Mouse (Mus musculus): ENCODE data around the gene Stx11.
"Not testable (repeated sequence)": the region's sequence is repeated elsewhere in the genome, so short reads cannot be mapped to it uniquely, and the experiment has no call there.

Gene Stx11

GRCm38 (mm10) chr10:12961546-12961945, 2.6 kb downstream of the Stx11 start:
- DNase-seq (ENCODE audit: low spot score in 2 of 2): no peak

- DNase-seq (ENCODE audit: low spot score in 2 of 2): no peak
Measured at GRCm38 (mm10) chr10:12957271-12957670, 6.8 kb downstream of the Stx11 start.

- DNase-seq (ENCODE audit: low spot score in 2 of 2): no peak
Measured at GRCm38 (mm10) chr10:12955831-12956230, 8.3 kb downstream of the Stx11 start.

GRCm38 (mm10) chr10:12951358-12951757, 12.7 kb downstream of the Stx11 start:
- DNase-seq (ENCODE audit: low spot score in 2 of 2): not testable (repeated sequence)

GRCm38 (mm10) chr10:12949299-12949698, 14.8 kb downstream of the Stx11 start:
- peak; percentile 25 to 38 for DNase-seq (ENCODE audit: low spot score in 2 of 2)

- DNase-seq (ENCODE audit: low spot score in 2 of 2): no peak
Measured at GRCm38 (mm10) chr10:12947606-12948005, 16.5 kb downstream of the Stx11 start.

GRCm38 (mm10) chr10:12941018-12941761, 22.9 kb downstream of the Stx11 start:
- no peak for DNase-seq (ENCODE audit: low spot score in 2 of 2)

GRCm38 (mm10) chr10:12938763-12939162, 25.3 kb downstream of the Stx11 start:
- DNase-seq (ENCODE audit: low spot score in 2 of 2): no peak

- no peak for DNase-seq (ENCODE audit: low spot score in 2 of 2)
Measured at GRCm38 (mm10) chr10:12936079-12936478, 28.0 kb downstream of the Stx11 start.

GRCm38 (mm10) chr10:12935575-12935974, 28.5 kb downstream of the Stx11 start:
- DNase-seq (ENCODE audit: low spot score in 2 of 2): no peak

- no peak for DNase-seq (ENCODE audit: low spot score in 2 of 2)
Measured at GRCm38 (mm10) chr10:12931492-12932400, 32.4 kb downstream of the Stx11 start.

- no peak for DNase-seq (ENCODE audit: low spot score in 2 of 2)
Measured at GRCm38 (mm10) chr10:12930351-12930905, 33.7 kb downstream of the Stx11 start.

- no peak for DNase-seq (ENCODE audit: low spot score in 2 of 2)
Measured at GRCm38 (mm10) chr10:12929857-12930174, 34.3 kb downstream of the Stx11 start.

GRCm38 (mm10) chr10:12929149-12929856, 34.8 kb downstream of the Stx11 start:
- DNase-seq (ENCODE audit: low spot score in 2 of 2): no peak

- DNase-seq (ENCODE audit: low spot score in 2 of 2): no peak
Measured at GRCm38 (mm10) chr10:12928193-12928592, 35.9 kb downstream of the Stx11 start.

- peak; percentile 92 to 93 for DNase-seq (ENCODE audit: low spot score in 2 of 2)
Measured at GRCm38 (mm10) chr10:12922574-12923353, 41.3 kb downstream of the Stx11 start.

- no peak for DNase-seq (ENCODE audit: low spot score in 2 of 2)
Measured at GRCm38 (mm10) chr10:12922077-12922573, 42.0 kb downstream of the Stx11 start.

GRCm38 (mm10) chr10:12921551-12922040, 42.5 kb downstream of the Stx11 start:
- DNase-seq (ENCODE audit: low spot score in 2 of 2): peak; percentile 26 to 47

- peak; percentile 51 to 70 for DNase-seq (ENCODE audit: low spot score in 2 of 2)
Measured at GRCm38 (mm10) chr10:12919287-12919686, 44.8 kb downstream of the Stx11 start.

GRCm38 (mm10) chr10:12917626-12918025, 46.5 kb downstream of the Stx11 start:
- DNase-seq (ENCODE audit: low spot score in 2 of 2): no peak

GRCm38 (mm10) chr10:12916376-12916775, 47.7 kb downstream of the Stx11 start:
- no peak for DNase-seq (ENCODE audit: low spot score in 2 of 2)
